Mouse (Mus musculus) spleen, adult 2 months (tissue): ENCODE results near the gene Slc25a51.

Experiments used
- CTCF ChIP-seq: fragments of 200-500 bp; IDR thresholded peaks from 2 replicates; pipeline ENCODE4 v1.5.1; 2011; ENCODE audit warnings: mild to moderate bottlenecking, inconsistent platforms; ENCODE audit not compliant: insufficient read depth, insufficient read length, insufficient replicate concordance; ENCODE audit errors: extremely low read depth
- POLR2A ChIP-seq: fragments of 200-500 bp; IDR thresholded peaks from 2 replicates; pipeline ENCODE4 v1.6.1; 2011; ENCODE audit warnings: low read depth, low read length, inconsistent platforms

DNA sequence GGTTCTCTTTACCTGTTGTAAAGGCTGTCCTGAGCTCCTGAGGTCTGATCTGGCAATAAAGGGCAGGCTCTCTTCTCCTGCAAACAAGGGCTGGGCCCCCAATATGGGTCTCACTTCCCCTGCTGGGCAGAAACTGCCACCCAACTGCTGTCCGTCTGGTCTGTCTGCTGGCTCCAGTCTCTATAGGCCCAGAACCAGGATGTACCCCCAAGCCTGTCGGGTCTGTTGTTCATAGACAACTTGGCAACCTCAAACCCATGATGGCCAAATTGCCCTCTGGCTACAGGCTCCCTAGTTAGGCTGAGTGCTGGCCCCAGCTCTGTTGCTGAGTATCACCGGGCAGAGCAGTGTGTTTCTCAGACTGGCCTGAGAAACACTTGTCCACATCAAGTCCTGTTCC lies 23.2 kb upstream of the Slc25a51 start:
- TF ChIP-seq CTCF (no peak), POLR2A (no peak)
